Mouse (Mus musculus) brain, embryonic 14.5 days (tissue): ENCODE measurements around the gene Osbpl3.

Experiments
- CTCF ChIP-seq: fragments of 200-500 bp; IDR thresholded peaks from 2 replicates; pipeline ENCODE4 v1.5.1; 2012; ENCODE audit warnings: inconsistent platforms, mild to moderate bottlenecking, moderate library complexity, borderline replicate concordance; ENCODE audit not compliant: insufficient read depth, insufficient read length; ENCODE audit errors: extremely low read depth
- POLR2A ChIP-seq: fragments of 200-500 bp; IDR thresholded peaks from 2 replicates; pipeline ENCODE4 v1.6.1; 2012; ENCODE audit warnings: mild to moderate bottlenecking, inconsistent platforms, borderline replicate concordance; ENCODE audit not compliant: poor library complexity, insufficient read depth, insufficient read length, severe bottlenecking; ENCODE audit errors: extremely low read depth

DNA sequence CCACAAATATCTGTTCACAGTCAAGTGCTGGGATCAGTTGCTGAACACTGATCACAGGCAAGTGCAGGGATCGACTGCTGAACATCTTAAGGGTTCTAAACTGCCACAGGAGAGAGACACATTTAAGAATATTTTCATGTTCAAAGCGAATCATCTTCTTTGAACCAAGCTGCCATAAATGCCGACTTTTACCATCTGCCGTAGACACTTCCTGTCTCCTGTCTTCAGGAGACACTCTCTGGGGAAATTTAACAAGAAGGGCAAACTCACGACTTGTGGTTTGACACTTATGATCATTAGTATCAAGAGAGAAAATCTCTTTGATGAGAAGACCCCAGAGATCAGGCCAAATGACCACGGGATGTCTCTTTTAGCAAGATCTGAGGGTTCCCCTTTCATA lies 134.3 kb downstream of the Osbpl3 start:
- TF ChIP-seq CTCF (no peak), POLR2A (no peak)
